Mouse (Mus musculus) forebrain, embryonic 15.5 days (tissue): ENCODE results near the gene Ndufaf3. TPM values are rescaled to one million over a fixed set of nuclear protein-coding genes. Genes with fewer than 3 reads are reported as not detected.
A peak's percentile ranks its signal among the peaks of the same experiment; 100 is the strongest.

Experiments used
- ATAC-seq: fragments of 200-750 bp; cut with Nextera tagmentation; replicated peaks from 2 replicates; pipeline ENCODE4 v1.8.0; 2017; ENCODE audit warnings: mild to moderate bottlenecking, moderate TSS enrichment, moderate library complexity
- H3K27ac ChIP-seq: fragments of 300-500 bp; sonication (generic); replicated peaks from 2 replicates; pipeline ENCODE4 v1.5.1; 2015; ENCODE audit warnings: mild to moderate bottlenecking, inconsistent platforms
- H3K27me3 ChIP-seq: fragments of 300-500 bp; sonication (generic); 2 replicates; pipeline ENCODE4 v1.6.1; 2015; ENCODE audit warnings: inconsistent platforms
- H3K36me3 ChIP-seq: fragments of 300-500 bp; sonication (generic); 2 replicates; pipeline ENCODE4 v1.6.1; 2015; ENCODE audit warnings: mild to moderate bottlenecking, inconsistent platforms
- H3K4me1 ChIP-seq: fragments of 300-500 bp; sonication (generic); 2 replicates; pipeline ENCODE4 v1.6.1; 2015; ENCODE audit warnings: inconsistent platforms
- H3K4me2 ChIP-seq: fragments of 300-500 bp; sonication (generic); replicated peaks from 2 replicates; pipeline ENCODE4 v1.6.1; 2015; ENCODE audit warnings: mild to moderate bottlenecking, inconsistent platforms
- H3K4me3 ChIP-seq: fragments of 300-500 bp; sonication (generic); 2 replicates; pipeline ENCODE4 v1.5.1; 2015; ENCODE audit warnings: mild to moderate bottlenecking, inconsistent platforms
- H3K9ac ChIP-seq: fragments of 300-500 bp; sonication (generic); replicated peaks from 2 replicates; pipeline ENCODE4 v1.6.1; 2015; ENCODE audit warnings: mild to moderate bottlenecking, inconsistent platforms
- H3K9me3 ChIP-seq: fragments of 300-500 bp; sonication (generic); 2 replicates; pipeline ENCODE4 v1.6.1; 2016; ENCODE audit warnings: inconsistent platforms
- WGBS: fragments of 180-500 bp; shearing (Covaris S2); methylation state at CpG from one replicate; pipeline ENCODE4 v1.1.7; 2015; ENCODE audit warnings: mixed read lengths; 5-methylcytosine and 5-hydroxymethylcytosine counted together
- microRNA counts: library from miRNA; unstranded; fragments of <30 nt; microRNA quantifications from one replicate; lab custom pipeline; 2016
- microRNA-seq: library from miRNA; unstranded; fragments of <30 nt; microRNA quantifications from one replicate; pipeline ENCODE4, GENCODE M21; 2016
- polyA plus RNA-seq: library from polyadenylated mRNA; unstranded; fragments of >200 nt; fragmentation: Nextera tagmentation; extraction: Ambion mirVana; gene quantifications from 2 replicates; pipeline ENCODE4 v1.2.1, GENCODE M21; 2015

Ndufaf3 gene
- polyA plus RNA-seq, 1 experiment from 2014 or later: 81.0 TPM

GRCm38 (mm10) chr9:108540846-108541245, 26.4 kb downstream of the Ndufaf3 start:
- Histone ChIP-seq H3K27me3 (no peaks in the 10 kb centered on the region), H3K9me3 (no peaks in the 10 kb centered on the region), H3K9ac (no peak overlapping the region), H3K4me2 (no peak overlapping the region), H3K27ac (no peak overlapping the region), H3K4me1 (no peaks in the 10 kb centered on the region), H3K36me3 (peaks cover 83% of the 10 kb centered on the region), H3K4me3 (no peak overlapping the region)
- no peak for ATAC-seq

GRCm38 (mm10) chr9:108531496-108531895, 35.7 kb downstream of the Ndufaf3 start:
- no peak overlapping the region for H3K27ac ChIP-seq
- 94% methylated on average over 1 of the region's 1 CpGs for WGBS
- peaks cover 76% of the 10 kb centered on the region for H3K36me3 ChIP-seq
- no peak overlapping the region for H3K9ac ChIP-seq
- H3K4me2 ChIP-seq: no peak overlapping the region
- H3K27me3 ChIP-seq: no peaks in the 10 kb centered on the region
- H3K4me3 ChIP-seq: no peak overlapping the region
- ATAC-seq: no peak
- H3K4me1 ChIP-seq: no peaks in the 10 kb centered on the region
- H3K9me3 ChIP-seq: no peaks in the 10 kb centered on the region

- WGBS: 96% methylated on average over 1 of the region's 1 CpGs
- H3K9me3 ChIP-seq: no peaks in the 10 kb centered on the region
- H3K4me2 ChIP-seq: no peak overlapping the region
- peaks cover 72% of the 10 kb centered on the region for H3K36me3 ChIP-seq
- H3K4me1 ChIP-seq: no peaks in the 10 kb centered on the region
- no peak overlapping the region for H3K4me3 ChIP-seq
- H3K27me3 ChIP-seq: no peaks in the 10 kb centered on the region
- no peak overlapping the region for H3K9ac ChIP-seq
- H3K27ac ChIP-seq: no peak overlapping the region
- ATAC-seq: no peak
Observed at GRCm38 (mm10) chr9:108530954-108531353, 36.3 kb downstream of the Ndufaf3 start.

GRCm38 (mm10) chr9:108525400-108525799, 41.8 kb downstream of the Ndufaf3 start:
- Histone ChIP-seq H3K4me2 (no peak overlapping the region), H3K4me1 (peaks cover 13% of the 10 kb centered on the region), H3K4me3 (no peak overlapping the region), H3K27me3 (no peaks in the 10 kb centered on the region), H3K9me3 (no peaks in the 10 kb centered on the region), H3K36me3 (peaks cover 25% of the 10 kb centered on the region), H3K27ac (no peak overlapping the region), H3K9ac (no peak overlapping the region)
- 80% methylated on average over 3 of the region's 3 CpGs for WGBS
- ATAC-seq: no peak

DNA sequence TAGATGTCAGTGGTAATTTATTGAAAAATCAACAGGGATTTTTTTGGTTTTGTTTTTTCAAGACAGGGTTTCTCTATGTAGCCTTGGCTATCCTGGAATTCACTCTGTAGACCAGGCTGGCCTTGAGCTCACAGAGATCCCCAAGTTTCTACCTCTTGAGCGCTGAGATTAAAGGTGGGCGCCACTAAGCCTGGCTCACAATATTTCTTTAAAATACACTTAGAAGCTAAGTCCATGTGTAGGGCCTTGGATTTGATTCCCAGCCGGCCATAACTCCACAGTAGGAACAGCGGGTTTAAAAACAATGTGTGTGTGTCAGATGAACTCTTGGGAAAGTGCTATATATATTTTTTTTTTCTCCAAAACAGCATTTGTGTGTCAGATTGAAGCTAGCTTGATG, 43.9 kb downstream of the Ndufaf3 start:
- WGBS: 92% methylated on average over 4 of the region's 4 CpGs

GRCm38 (mm10) chr9:108521604-108522003, 45.6 kb downstream of the Ndufaf3 start:
- H3K4me2 ChIP-seq: no peak overlapping the region
- no peak for ATAC-seq
- peaks cover 7% of the 10 kb centered on the region; the same call in 1 of the 2 replicates for H3K36me3 ChIP-seq
- H3K4me3 ChIP-seq: no peak overlapping the region
- H3K9ac ChIP-seq: no peak overlapping the region
- WGBS: 53% methylated on average over 2 of the region's 2 CpGs
- no peaks in the 10 kb centered on the region for H3K9me3 ChIP-seq
- no peak overlapping the region for H3K27ac ChIP-seq
- no peaks in the 10 kb centered on the region for H3K27me3 ChIP-seq
- peaks cover 31% of the 10 kb centered on the region for H3K4me1 ChIP-seq

More for the DNA sequence above, 43.9 kb downstream of the Ndufaf3 start:
- Histone ChIP-seq H3K36me3 (peaks cover 9% of the 10 kb centered on the region), H3K27me3 (no peaks in the 10 kb centered on the region), H3K4me2 (no peak overlapping the region), H3K9ac (no peak overlapping the region), H3K27ac (no peak overlapping the region), H3K9me3 (no peaks in the 10 kb centered on the region), H3K4me3 (no peak overlapping the region), H3K4me1 (peaks cover 31% of the 10 kb centered on the region)
- ATAC-seq: no peak

- H3K4me1 ChIP-seq: peaks cover 36% of the 10 kb centered on the region
- H3K27me3 ChIP-seq: no peaks in the 10 kb centered on the region
- peaks cover 31% of the 10 kb centered on the region for H3K36me3 ChIP-seq
- ATAC-seq: peak; percentile 27; the same call in 1 of the 2 replicates
- H3K4me3 ChIP-seq: peak overlapping the region; percentile 96
- H3K9me3 ChIP-seq: no peaks in the 10 kb centered on the region
- peak overlapping the region; percentile 90 for H3K9ac ChIP-seq
- peak overlapping the region; percentile 99 for H3K27ac ChIP-seq
- 0% methylated on average over 13 of the region's 13 CpGs for WGBS
- H3K4me2 ChIP-seq: peak overlapping the region; percentile 85
Observed at GRCm38 (mm10) chr9:108517931-108518332, 49.3 kb downstream of the Ndufaf3 start.

DNA sequence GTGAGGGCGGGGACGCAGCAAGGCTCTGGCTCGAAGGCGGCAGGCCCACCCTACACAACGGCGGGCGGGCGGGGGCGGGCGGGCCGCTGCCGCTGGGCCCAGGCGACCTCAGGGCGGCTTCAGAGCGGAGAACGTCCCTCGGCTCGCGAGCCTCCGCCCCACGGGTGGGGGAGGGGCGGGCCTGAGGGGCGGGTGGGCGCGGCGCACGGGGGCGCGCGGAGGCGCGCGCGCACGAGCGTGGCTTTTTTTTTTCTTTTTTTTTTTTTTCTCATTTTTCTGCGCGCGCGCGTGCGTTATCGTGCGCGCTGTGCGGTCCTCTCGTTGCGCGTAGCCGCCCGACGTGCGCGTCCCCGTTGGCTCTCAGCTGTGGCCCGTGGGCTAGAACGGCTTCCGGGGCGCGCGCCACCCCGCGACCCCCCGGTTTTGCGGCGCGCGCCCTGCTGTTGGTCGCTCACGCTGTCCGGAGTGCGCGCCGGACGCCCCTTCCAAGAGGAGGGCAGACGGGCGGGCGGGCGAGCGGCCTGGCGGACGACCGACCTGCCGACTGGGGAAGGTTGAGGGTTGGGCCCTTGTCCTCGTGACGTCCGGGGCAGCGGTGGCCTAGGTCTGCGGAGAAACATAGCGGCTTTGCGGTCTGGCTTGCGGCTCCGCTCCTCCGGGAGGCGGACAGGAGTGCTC, 49.8 kb downstream of the Ndufaf3 start:
- no peaks in the 10 kb centered on the region for H3K9me3 ChIP-seq
- ATAC-seq: peak; percentile 82
- under 1% methylated on average over 70 of the region's 95 CpGs for WGBS
- H3K4me3 ChIP-seq: peak overlapping the region; percentile 96
- H3K36me3 ChIP-seq: peaks cover 36% of the 10 kb centered on the region
- peak overlapping the region; percentile 90 for H3K9ac ChIP-seq
- peaks cover 36% of the 10 kb centered on the region for H3K4me1 ChIP-seq
- peak overlapping the region; percentile 85 for H3K4me2 ChIP-seq
- H3K27ac ChIP-seq: peak overlapping the region; percentile 99
- H3K27me3 ChIP-seq: no peaks in the 10 kb centered on the region

GRCm38 (mm10) chr9:108516380-108517251, 50.6 kb downstream of the Ndufaf3 start, which contains the start of gene Qrich1:
TSS of gene Qrich1 (plus strand) at chr9:108516806.
- peaks cover 43% of the 10 kb centered on the region for H3K36me3 ChIP-seq
- no peaks in the 10 kb centered on the region for H3K27me3 ChIP-seq
- peak within 1 kb of the TSS; percentile 96 for H3K4me3 ChIP-seq
- peak within 1 kb of the TSS; percentile 90 for H3K9ac ChIP-seq
- WGBS: 1% methylated on average over 54 of the region's 55 CpGs
- peak within 1 kb of the TSS; percentile 85 for H3K4me2 ChIP-seq
- peaks cover 29% of the 10 kb centered on the region for H3K4me1 ChIP-seq
- peak within 1 kb of the TSS; percentile 99 for H3K27ac ChIP-seq
- ATAC-seq: peak; percentile 97
- no peaks in the 10 kb centered on the region for H3K9me3 ChIP-seq

MicroRNAs encoded within 50 kb of the gene (microRNA counts, 519-probe panel; counts per million panel counts)
- 2,841 counts per million, percentile 67 among the panel's probes with 10 or more counts for microRNA mmu-miR-191 (lab: Ali Mortazavi, UCI)
- microRNA mmu-miR-425 (lab: Ali Mortazavi, UCI): 2,800 counts per million, percentile 65 among the panel's probes with 10 or more counts

Small RNA genes within 50 kb of the gene (microRNA-seq; reads per million reads assigned to microRNA genes)
- gene Gm24083: not detected
- not detected for gene Mir191
- gene Mir425: 1,339 reads per million, percentile 81 among the genes with 10 or more reads in this experiment

Other genes with a start within 250 kb of the Ndufaf3 start
- gene Gpx1, start 228.5 kb downstream of the Ndufaf3 start, polyA plus RNA-seq: 383 and 395 TPM in 2 replicates
- 138 and 140 TPM in 2 replicates for gene Usp4, start 219.6 kb downstream of the Ndufaf3 start, polyA plus RNA-seq
- 1.6 and 2.4 TPM in 2 replicates for gene 1700102P08Rik, start 174.6 kb downstream of the Ndufaf3 start, polyA plus RNA-seq
- 0.93 and 1.0 TPM in 2 replicates for gene Ccdc36, start 138.9 kb downstream of the Ndufaf3 start, polyA plus RNA-seq
- not detected in 2 replicates for gene BC048562, start 131.0 kb downstream of the Ndufaf3 start, polyA plus RNA-seq
- gene Ccdc71, start 106.9 kb downstream of the Ndufaf3 start, polyA plus RNA-seq: 60.9 and 61.6 TPM in 2 replicates
- 55.7 and 62.2 TPM in 2 replicates for gene Klhdc8b, start 105.9 kb downstream of the Ndufaf3 start, polyA plus RNA-seq
- 15.7 and 18.8 TPM in 2 replicates for gene Lamb2, start 87.7 kb downstream of the Ndufaf3 start, polyA plus RNA-seq
- gene Usp19, start 76.8 kb downstream of the Ndufaf3 start, polyA plus RNA-seq: 90.1 and 95.4 TPM in 2 replicates
- 70.1 and 72.6 TPM in 2 replicates for gene Qars, start 59.7 kb downstream of the Ndufaf3 start, polyA plus RNA-seq
- 146 and 148 TPM in 2 replicates for gene Qrich1, start 50.6 kb downstream of the Ndufaf3 start, polyA plus RNA-seq
- 117 and 125 TPM in 2 replicates for gene Impdh2, start 7.1 kb downstream of the Ndufaf3 start, polyA plus RNA-seq
- gene Dalrd3, start 2.5 kb upstream of the Ndufaf3 start, polyA plus RNA-seq: 253 and 263 TPM in 2 replicates
- gene Wdr6, start 11.3 kb upstream of the Ndufaf3 start, polyA plus RNA-seq: 219 and 235 TPM in 2 replicates
- 19.2 and 23.1 TPM in 2 replicates for gene P4htm, start 30.2 kb upstream of the Ndufaf3 start, polyA plus RNA-seq
- gene Arih2, start 82.0 kb upstream of the Ndufaf3 start, polyA plus RNA-seq: 54.3 and 60.8 TPM in 2 replicates
- gene Slc25a20, start 94.7 kb upstream of the Ndufaf3 start, polyA plus RNA-seq: 44.2 and 44.7 TPM in 2 replicates
- gene Prkar2a, start 121.9 kb upstream of the Ndufaf3 start, polyA plus RNA-seq: 40.6 and 42.1 TPM in 2 replicates
- 206 and 208 TPM in 2 replicates for gene Ip6k2, start 216.4 kb upstream of the Ndufaf3 start, polyA plus RNA-seq
- gene Nckipsd, start 240.9 kb upstream of the Ndufaf3 start, polyA plus RNA-seq: 21.1 and 21.2 TPM in 2 replicates